Mouse (Mus musculus): ENCODE data around the gene Zfp275.
"Not testable (repeated sequence)": the region's sequence is repeated elsewhere in the genome, so short reads cannot be mapped to it uniquely, and the experiment has no call there.

The Zfp275 gene

GRCm38 (mm10) chrX:73342483-73342895 is at the start of gene Zfp275:
Gene Zfp275, plus strand, starts transcription at chrX:73342621.
- DNase-seq (ENCODE audit: low spot score), result peak; percentile 28

DNA sequence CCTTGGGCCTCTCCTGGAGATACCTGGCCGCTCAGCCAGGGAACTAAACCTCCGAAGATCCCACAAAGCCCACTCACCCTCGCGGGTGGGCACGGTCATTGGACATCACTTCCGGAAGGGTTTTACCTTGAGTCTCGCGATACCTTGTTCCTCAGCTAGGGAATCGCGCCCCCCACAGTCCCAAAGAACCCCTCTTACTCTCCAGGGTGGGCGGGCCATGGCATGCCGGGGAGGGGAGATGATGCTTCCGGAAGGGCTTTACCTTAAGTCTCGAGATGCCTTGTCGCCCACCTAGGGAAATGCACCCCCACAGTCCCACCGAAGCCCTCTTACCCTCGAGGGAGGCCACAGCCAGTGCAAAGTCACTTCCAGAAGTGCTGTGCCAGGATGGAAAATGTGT is 49.5 kb upstream of the Zfp275 start, which contains the start of the genes Xlr5a and Xlr5c:
Gene Xlr5a (minus strand): TSS at position 101 of the 400 bp plus-strand sequence.
Gene Xlr5c (minus strand): TSS at position 101 of the 400 bp plus-strand sequence.
- not testable (repeated sequence) for DNase-seq (ENCODE audit: low spot score)

DNA sequence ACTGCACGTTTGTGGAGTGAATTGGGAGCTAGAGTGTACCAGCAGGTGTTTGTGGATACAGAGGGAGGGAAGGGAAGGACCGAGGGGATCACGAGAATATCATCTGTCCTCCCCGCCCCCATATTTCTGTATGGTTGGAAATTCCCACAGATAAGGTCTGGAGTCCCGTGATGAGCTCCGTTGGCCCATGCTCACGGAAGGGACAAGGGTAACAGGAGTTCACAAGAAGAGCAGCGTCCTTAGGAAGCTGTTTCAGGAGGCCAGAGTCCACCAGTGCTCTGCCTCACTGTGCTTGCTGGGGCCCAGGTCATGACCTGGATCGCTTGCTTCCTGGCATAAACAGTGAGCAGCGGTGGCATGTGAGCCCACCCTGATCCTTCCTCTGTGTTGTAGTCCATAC is 46.7 kb upstream of the Zfp275 start:
- not testable (repeated sequence) for DNase-seq (ENCODE audit: low spot score)

DNA sequence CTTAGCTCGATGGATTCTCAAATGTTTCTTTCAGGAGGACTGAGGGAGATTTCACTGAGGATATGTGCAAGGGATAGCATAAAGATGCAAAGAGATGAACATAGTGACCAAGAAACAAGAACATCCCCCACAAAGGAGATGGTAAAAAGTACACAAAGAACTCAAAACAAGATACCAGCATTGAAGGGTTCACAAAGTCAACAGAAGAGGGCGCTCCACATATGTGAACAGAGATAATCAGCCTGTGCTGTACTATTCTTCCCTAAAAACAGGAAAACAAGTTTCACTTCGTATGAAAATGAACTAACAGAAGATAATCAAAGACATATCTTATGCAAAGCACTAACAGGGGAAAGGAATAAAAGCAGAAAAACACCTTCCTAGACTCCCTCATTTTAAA is 29.9 kb upstream of the Zfp275 start:
- DNase-seq (ENCODE audit: low spot score), result peak; percentile 11

DNA sequence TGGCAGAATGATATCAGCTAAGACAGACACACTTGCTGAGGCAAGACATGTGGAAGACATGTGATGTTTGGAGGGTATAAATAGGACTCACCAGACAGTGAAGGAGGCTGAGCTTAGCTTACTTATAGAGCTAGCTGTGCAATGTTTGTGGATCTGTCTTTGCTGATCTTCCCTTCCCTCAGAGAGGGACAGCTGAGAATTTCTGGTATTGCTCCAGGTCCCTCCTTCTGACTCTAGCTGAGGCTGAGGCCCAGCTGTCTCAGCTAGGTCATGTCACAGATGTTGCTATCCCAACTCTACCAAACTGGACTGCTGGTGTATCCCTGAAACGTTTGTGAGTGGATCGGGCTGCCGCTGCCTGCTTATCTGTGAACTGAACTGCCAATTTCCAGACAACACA is 21.4 kb upstream of the Zfp275 start:
- no peak for DNase-seq (ENCODE audit: low spot score)

- no peak for DNase-seq (ENCODE audit: low spot score)
Measured at GRCm38 (mm10) chrX:73327215-73327614, 15.2 kb upstream of the Zfp275 start.

- no peak for DNase-seq (ENCODE audit: low spot score)
Measured at GRCm38 (mm10) chrX:73333548-73333947, 8.9 kb upstream of the Zfp275 start.

DNA sequence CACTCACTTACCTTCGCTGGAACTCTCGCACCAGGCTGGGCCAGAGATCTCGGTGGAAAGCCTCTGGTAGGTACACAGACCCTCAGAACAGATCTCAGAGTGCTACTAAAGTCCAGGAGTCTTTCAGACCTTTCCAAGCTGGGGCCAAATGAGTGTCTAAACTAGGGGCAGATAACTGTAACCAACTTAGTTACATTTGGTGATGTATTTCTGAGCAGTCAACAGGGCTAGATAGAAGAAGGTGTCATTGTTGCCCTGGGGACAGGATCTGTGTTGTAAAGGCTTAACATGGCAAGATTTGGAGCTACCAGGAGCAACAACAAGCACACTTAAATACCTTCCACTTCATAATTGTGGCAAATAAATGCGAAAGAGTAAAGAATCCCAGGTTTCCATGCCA is 5.7 kb upstream of the Zfp275 start, which contains the start of gene Gm45015:
Gene Gm45015 (minus strand): TSS at position 101 of the 400 bp plus-strand sequence.
- no peak for DNase-seq (ENCODE audit: low spot score)

DNA sequence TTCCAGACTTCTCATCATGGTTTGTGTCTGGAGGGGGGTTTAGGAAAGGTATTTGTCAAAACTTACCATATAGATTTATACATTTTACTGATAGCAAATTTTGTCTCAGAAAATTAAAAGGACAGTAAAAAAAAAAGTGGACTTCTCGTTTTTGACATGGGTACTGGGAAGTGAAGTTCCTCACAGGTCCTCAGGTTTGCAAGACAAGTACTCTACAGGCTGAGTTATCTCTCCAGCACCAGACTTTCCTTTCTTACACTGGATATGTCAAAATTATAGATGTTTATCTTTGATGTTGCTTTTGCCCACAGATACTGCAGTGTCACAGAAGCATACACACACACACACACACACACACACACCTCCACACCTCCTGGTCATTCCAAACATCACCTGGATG is 948 bp upstream of the Zfp275 start:
- no peak for DNase-seq (ENCODE audit: low spot score)

DNA sequence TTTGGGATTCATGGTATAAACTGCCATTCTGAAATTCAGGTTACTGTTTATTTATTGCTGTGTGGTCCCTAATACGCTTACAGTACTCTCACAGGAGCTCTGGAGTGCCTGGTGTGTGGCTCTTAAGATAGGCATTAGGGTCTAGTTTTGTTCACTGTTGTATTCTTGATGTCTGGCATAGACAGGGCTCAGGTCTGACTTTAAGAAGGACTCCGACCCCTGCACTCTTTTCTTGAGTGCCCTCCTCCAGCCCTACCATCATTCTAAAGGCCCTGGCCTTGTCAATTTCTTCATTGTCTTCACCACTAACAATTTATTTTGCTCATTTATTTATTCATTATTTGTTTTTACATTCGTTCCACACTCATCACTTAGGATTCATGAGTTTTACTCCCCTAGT is 353 bp upstream of the Zfp275 start:
- DNase-seq (ENCODE audit: low spot score), result no peak

DNA sequence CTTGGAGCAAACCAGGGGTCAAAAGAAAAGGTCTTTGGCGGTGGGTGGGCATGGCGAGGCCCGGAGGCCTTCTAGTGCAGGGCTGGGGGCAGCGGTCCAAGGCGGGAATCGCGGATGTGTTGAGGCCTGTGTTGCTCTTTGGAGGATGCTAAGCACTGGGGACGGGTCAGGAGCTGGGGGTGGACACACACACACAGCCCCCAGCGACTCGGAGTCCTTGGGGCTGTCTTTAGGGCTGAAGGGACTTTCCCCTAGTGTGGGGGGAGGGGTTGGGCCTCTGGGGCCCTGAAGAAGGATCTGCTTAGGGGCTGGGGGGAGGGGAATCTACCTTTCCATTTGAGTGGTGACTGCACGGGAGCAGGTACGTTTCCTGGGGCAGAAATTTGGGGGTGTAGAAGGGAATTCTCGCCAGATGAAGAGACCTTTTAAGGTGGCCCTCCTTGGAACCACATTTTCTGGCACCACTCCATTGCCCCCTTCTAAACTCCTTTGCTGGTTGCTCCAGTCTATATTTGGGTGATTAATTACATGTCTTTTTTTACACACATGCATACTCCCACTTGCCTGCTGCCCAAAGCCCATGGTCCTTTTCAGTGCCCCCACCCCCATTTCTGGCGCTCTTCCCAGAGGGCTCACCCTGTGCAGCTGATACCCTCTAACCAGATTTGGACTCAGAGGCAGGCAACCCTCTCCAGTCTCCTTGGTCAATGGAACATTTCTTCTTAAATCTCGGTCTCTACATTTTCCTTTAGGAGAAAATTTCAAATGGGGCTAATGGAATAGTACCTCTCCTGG is 717 bp downstream of the Zfp275 start:
- DNase-seq (ENCODE audit: low spot score), result no peak

- no peak for DNase-seq (ENCODE audit: low spot score)
Measured at GRCm38 (mm10) chrX:73343802-73344201, 1.4 kb downstream of the Zfp275 start.

GRCm38 (mm10) chrX:73344346-73344745 is 1.9 kb downstream of the Zfp275 start:
- no peak for DNase-seq (ENCODE audit: low spot score)

DNA sequence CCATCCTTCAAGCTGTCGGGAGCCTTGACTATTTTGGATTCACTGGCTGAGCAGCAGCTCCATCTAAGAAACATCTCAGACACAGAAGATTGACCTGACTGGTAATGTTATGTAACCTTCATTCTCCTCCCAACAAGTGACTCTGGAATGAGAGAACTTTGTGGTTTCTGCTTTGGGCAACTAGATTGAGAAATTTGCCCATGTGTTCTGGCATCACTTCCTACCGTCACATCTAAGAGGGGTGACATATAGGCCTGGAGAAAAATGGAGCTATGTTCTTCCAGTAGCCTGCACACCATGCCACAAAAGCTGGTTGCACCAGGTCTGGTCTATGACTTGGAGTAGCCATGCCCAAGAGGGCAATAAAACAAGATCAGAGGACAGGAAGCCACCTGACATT is 13.7 kb downstream of the Zfp275 start:
- no peak for DNase-seq (ENCODE audit: low spot score)

GRCm38 (mm10) chrX:73356719-73357118 is 14.3 kb downstream of the Zfp275 start:
- DNase-seq (ENCODE audit: low spot score), result no peak

GRCm38 (mm10) chrX:73363291-73363690 is 20.9 kb downstream of the Zfp275 start:
- DNase-seq (ENCODE audit: low spot score), result no peak

- DNase-seq (ENCODE audit: low spot score), result no peak
Measured at GRCm38 (mm10) chrX:73384419-73384818, 42.0 kb downstream of the Zfp275 start.

GRCm38 (mm10) chrX:73384924-73385323 is 42.5 kb downstream of the Zfp275 start:
- no peak for DNase-seq (ENCODE audit: low spot score)

GRCm38 (mm10) chrX:73391481-73391880 is 49.1 kb downstream of the Zfp275 start:
- no peak for DNase-seq (ENCODE audit: low spot score)

DNA sequence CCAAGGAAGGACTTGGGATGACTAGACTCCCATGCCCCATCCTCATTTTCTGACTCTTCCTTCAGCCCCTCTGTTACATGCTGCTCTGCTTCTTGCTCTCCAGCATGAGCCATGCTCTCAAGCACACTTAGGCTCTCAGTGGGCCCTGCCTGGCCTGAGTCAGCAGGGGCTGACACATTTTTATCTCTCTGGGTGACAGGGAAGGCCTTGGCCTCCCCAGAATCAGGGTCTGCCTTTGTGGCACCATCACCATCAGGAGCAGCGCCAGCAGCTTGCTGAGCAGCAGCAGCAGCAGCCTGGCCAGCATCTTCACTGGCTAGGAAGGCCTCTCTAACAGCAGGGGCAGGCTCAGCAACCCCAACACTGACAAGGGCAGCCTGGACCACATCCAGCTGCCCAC is 54.0 kb downstream of the Zfp275 start:
- DNase-seq (ENCODE audit: low spot score), result no peak

DNA sequence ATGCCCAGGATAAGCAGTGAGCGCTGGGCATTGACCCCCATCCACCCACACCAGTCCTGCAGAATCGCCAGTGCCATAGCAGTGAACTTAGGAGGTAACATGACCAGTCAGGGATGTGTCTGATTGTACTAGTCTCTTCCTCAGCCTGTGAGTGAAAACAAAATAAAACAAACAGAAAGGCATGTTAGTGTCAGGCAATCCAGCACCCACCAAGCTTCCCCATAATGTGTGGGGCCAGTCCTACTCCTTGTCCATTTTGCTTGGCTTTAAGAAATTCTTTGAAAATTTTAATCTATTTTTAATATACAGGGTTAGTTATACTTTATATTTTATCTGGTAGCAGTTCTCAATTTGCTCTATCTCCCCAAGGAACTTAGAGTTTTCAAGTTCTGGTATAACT is 56.2 kb downstream of the Zfp275 start, which contains the start of gene Gm18336:
Gene Gm18336 (minus strand): TSS at position 101 of the 400 bp plus-strand sequence.
- DNase-seq (ENCODE audit: low spot score), result not testable (repeated sequence)

GRCm38 (mm10) chrX:73400951-73401350 is 58.5 kb downstream of the Zfp275 start:
- DNase-seq (ENCODE audit: low spot score), result no peak

DNA sequence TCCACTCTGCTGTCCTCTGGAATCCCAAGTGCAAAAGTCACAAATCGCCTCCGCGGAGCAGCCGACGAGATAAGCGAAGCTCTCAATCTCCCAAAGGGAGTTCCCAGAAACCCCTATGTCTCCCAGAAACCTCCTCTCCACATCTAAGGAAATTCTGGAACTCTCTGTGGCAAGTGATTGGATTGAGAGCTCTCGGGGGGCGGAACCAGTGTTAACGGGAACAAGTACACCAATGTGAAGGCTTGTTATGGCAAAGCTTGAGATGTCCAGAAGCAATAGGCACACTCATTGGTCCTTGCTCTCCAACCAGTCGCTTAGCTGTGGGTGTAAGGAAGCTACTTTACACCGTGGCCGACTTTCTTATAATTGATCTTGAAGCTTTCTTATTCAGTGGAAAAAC is 59.2 kb downstream of the Zfp275 start:
- no peak for DNase-seq (ENCODE audit: low spot score)
